Mouse (Mus musculus): ENCODE results near the gene Mlana. TPM values are rescaled to one million over a fixed set of nuclear protein-coding genes. Genes with fewer than 3 reads are reported as not detected.

Mlana gene
- total RNA-seq, 1 experiment, result 3.0 TPM

DNA sequence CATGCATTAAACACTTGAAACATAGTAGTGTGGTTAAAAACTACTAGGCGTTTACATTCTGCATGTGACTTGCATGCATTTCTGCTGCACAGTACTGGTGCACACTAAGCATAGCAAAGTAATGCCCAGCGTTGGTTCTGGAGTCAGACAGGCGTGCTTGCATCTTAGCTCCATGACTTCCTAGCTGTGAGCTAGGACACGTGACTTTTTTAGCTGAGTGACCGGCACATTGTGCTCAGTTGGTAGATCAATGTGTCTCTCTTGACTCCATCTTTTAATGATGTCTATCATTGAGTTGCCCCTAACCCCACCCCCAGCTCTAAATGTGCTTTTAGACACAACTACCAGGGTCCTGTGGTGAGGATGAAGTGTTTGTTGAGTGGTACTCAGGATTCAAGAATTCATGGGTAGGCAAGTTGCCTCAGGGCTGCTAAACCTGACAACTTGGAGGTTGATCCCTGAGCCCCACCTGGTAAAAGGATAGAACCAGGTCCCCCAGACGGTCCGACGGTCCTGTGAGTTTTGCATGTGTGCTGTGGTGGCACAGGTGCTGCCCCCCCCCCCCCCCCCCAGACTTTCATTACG lies 9.8 kb downstream of the Mlana start:
- DNase-seq (ENCODE audit: low read depth, low spot score), result no peak
- H3K4me1 ChIP-seq (ENCODE audit: control insufficient read depth in 2 of 2, insufficient read depth in 2 of 2, low read length in 2 of 2, poor library complexity in 1 of 2), result peaks cover 4 to 10% of the 10 kb centered on the region in 2 experiments; a peak in 2 of 4 replicates
- in situ Hi-C loops (cut with MboI; ENCODE audit: low sequenced_read_pairs in 2 of 2, unreplicated experiment in 2 of 2), result no loop called here
- no peaks in the 10 kb centered on the region for H3K9me3 ChIP-seq (ENCODE audit: control insufficient read depth, insufficient read depth, low read depth, low read length)
- H3K9ac ChIP-seq (ENCODE audit: insufficient read depth, low read depth, low read length, poor library complexity, severe bottlenecking), result no peak overlapping the region
- no peak overlapping the region for H3K27ac ChIP-seq (ENCODE audit: insufficient read depth, low read depth, low read length, poor library complexity, severe bottlenecking)
- H3K36me3 ChIP-seq (ENCODE audit: control insufficient read depth, insufficient read depth, low read length, poor library complexity, severe bottlenecking), result no peaks in the 10 kb centered on the region
- H3K4me3 ChIP-seq (ENCODE audit: insufficient read depth in 1 of 2, low read depth in 1 of 2, low read length in 2 of 2, poor library complexity in 1 of 2, severe bottlenecking in 1 of 2), result no peak overlapping the region
- no peak for TF ChIP-seq ZNF384 (IDR thresholded peaks at IDR 0.05; ENCODE audit: low read depth, low read length)
- TF ChIP-seq HCFC1 (IDR thresholded peaks at IDR 0.05; ENCODE audit: borderline replicate concordance, insufficient read depth, low read length), result no peak
- TF ChIP-seq MAFK (IDR thresholded peaks at IDR 0.05; ENCODE audit: insufficient read depth, low read depth, low read length), result no peak
- TF ChIP-seq ZC3H11A (IDR thresholded peaks at IDR 0.05; ENCODE audit: borderline replicate concordance, low read depth, low read length), result no peak
- TF ChIP-seq CHD2 (IDR thresholded peaks at IDR 0.05; ENCODE audit: low read depth, low read length), result no peak

DNA sequence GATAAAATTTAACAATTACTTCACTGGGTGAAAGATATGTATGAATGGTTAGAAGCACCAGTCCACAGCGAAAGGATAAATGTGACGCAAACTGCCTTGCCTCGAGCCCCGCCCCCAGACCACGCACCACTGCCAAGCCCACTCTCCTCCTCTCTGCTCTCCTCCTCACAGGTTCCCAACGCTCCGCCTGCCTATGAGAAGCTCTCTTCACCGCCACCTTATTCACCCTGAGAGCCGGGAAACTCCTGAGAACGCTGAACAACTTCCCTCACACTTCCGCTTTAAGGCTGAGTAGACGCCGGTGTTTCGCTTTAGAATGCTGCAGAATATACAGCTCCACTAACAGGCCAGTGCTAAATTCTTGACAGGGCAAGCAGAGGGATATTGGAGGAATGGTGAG lies 10.4 kb downstream of the Mlana start:
- Histone ChIP-seq H3K4me1 (ENCODE audit: control insufficient read depth in 2 of 2, insufficient read depth in 2 of 2, low read length in 2 of 2, poor library complexity in 1 of 2) (peaks cover 4 to 10% of the 10 kb centered on the region in 2 experiments; a peak in 2 of 4 replicates), H3K36me3 (ENCODE audit: control insufficient read depth, insufficient read depth, low read length, poor library complexity, severe bottlenecking) (no peaks in the 10 kb centered on the region), H3K27ac (ENCODE audit: insufficient read depth, low read depth, low read length, poor library complexity, severe bottlenecking) (no peak overlapping the region), H3K9ac (ENCODE audit: insufficient read depth, low read depth, low read length, poor library complexity, severe bottlenecking) (no peak overlapping the region), H3K9me3 (ENCODE audit: control insufficient read depth, insufficient read depth, low read depth, low read length) (no peaks in the 10 kb centered on the region), H3K4me3 (ENCODE audit: insufficient read depth in 1 of 2, low read depth in 1 of 2, low read length in 2 of 2, poor library complexity in 1 of 2, severe bottlenecking in 1 of 2) (no peak overlapping the region)
- in situ Hi-C loops (cut with MboI; ENCODE audit: low sequenced_read_pairs in 2 of 2, unreplicated experiment in 2 of 2), result no loop called here
- DNase-seq (ENCODE audit: low read depth, low spot score), result no peak
- TF ChIP-seq ZC3H11A (IDR thresholded peaks at IDR 0.05; ENCODE audit: borderline replicate concordance, low read depth, low read length), result no peak
- no peak for TF ChIP-seq HCFC1 (IDR thresholded peaks at IDR 0.05; ENCODE audit: borderline replicate concordance, insufficient read depth, low read length)
- TF ChIP-seq CHD2 (IDR thresholded peaks at IDR 0.05; ENCODE audit: low read depth, low read length), result no peak
- TF ChIP-seq ZNF384 (IDR thresholded peaks at IDR 0.05; ENCODE audit: low read depth, low read length), result no peak
- no peak for TF ChIP-seq MAFK (IDR thresholded peaks at IDR 0.05; ENCODE audit: insufficient read depth, low read depth, low read length)

DNA sequence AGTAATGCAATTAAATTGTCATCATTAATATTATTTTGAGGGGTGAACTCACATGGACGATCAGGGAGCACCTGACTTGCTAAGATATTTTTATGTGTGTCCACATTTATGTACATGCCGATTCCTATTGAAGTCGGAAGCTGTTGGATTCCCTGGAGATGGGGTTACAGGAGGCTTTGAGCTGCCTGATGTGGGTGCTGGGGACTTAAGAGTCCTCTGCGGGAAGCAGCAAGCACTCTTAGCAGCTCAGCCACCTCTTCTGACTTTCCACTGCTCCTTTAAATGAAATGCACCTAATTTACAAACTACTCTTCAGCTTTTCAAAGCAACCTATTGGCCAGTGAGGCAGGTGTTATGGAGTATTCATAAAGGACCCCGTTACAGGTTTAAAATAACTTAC lies 10.8 kb downstream of the Mlana start:
- no peak overlapping the region for H3K27ac ChIP-seq (ENCODE audit: insufficient read depth, low read depth, low read length, poor library complexity, severe bottlenecking)
- H3K36me3 ChIP-seq (ENCODE audit: control insufficient read depth, insufficient read depth, low read length, poor library complexity, severe bottlenecking), result no peaks in the 10 kb centered on the region
- H3K4me3 ChIP-seq (ENCODE audit: insufficient read depth in 1 of 2, low read depth in 1 of 2, low read length in 2 of 2, poor library complexity in 1 of 2, severe bottlenecking in 1 of 2), result no peak overlapping the region
- H3K4me1 ChIP-seq (ENCODE audit: control insufficient read depth in 2 of 2, insufficient read depth in 2 of 2, low read length in 2 of 2, poor library complexity in 1 of 2), result peaks cover 3 to 8% of the 10 kb centered on the region in 2 experiments; a peak in 2 of 4 replicates
- in situ Hi-C loops (cut with MboI; ENCODE audit: low sequenced_read_pairs in 2 of 2, unreplicated experiment in 2 of 2), result no loop called here
- DNase-seq (ENCODE audit: low read depth, low spot score), result no peak
- TF ChIP-seq ZNF384 (IDR thresholded peaks at IDR 0.05; ENCODE audit: low read depth, low read length) (no peak), HCFC1 (IDR thresholded peaks at IDR 0.05; ENCODE audit: borderline replicate concordance, insufficient read depth, low read length) (no peak), MAFK (IDR thresholded peaks at IDR 0.05; ENCODE audit: insufficient read depth, low read depth, low read length) (no peak), CHD2 (IDR thresholded peaks at IDR 0.05; ENCODE audit: low read depth, low read length) (no peak), ZC3H11A (IDR thresholded peaks at IDR 0.05; ENCODE audit: borderline replicate concordance, low read depth, low read length) (no peak)
- H3K9me3 ChIP-seq (ENCODE audit: control insufficient read depth, insufficient read depth, low read depth, low read length), result no peaks in the 10 kb centered on the region
- no peak overlapping the region for H3K9ac ChIP-seq (ENCODE audit: insufficient read depth, low read depth, low read length, poor library complexity, severe bottlenecking)

DNA sequence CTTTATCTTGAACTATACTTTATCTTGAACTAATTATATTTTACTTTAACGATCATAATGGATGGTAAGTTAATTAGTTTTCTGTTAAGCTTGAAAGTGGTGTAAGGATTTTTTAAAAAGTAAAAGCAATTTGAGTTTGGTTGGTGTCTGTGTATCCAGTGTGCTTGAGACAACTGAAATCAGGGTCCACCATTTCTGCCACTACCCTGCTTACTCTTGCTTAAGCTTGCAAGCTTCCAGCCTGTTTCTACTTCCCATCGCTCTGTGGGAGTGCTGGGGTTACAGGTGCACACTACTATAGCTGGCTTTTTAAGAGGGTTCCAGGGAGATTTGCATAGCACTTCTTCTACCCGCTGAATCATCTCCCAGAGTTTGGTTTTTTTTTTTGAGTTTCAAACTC lies 11.8 kb downstream of the Mlana start:
- Histone ChIP-seq H3K4me1 (ENCODE audit: control insufficient read depth in 2 of 2, insufficient read depth in 2 of 2, low read length in 2 of 2, poor library complexity in 1 of 2) (peaks cover 0 to 4% of the 10 kb centered on the region in 2 experiments; a peak in 1 of 4 replicates), H3K4me3 (ENCODE audit: insufficient read depth in 1 of 2, low read depth in 1 of 2, low read length in 2 of 2, poor library complexity in 1 of 2, severe bottlenecking in 1 of 2) (no peak overlapping the region), H3K36me3 (ENCODE audit: control insufficient read depth, insufficient read depth, low read length, poor library complexity, severe bottlenecking) (no peaks in the 10 kb centered on the region), H3K9ac (ENCODE audit: insufficient read depth, low read depth, low read length, poor library complexity, severe bottlenecking) (no peak overlapping the region), H3K27ac (ENCODE audit: insufficient read depth, low read depth, low read length, poor library complexity, severe bottlenecking) (no peak overlapping the region), H3K9me3 (ENCODE audit: control insufficient read depth, insufficient read depth, low read depth, low read length) (no peaks in the 10 kb centered on the region)
- TF ChIP-seq CHD2 (IDR thresholded peaks at IDR 0.05; ENCODE audit: low read depth, low read length) (no peak), HCFC1 (IDR thresholded peaks at IDR 0.05; ENCODE audit: borderline replicate concordance, insufficient read depth, low read length) (no peak), ZNF384 (IDR thresholded peaks at IDR 0.05; ENCODE audit: low read depth, low read length) (no peak), ZC3H11A (IDR thresholded peaks at IDR 0.05; ENCODE audit: borderline replicate concordance, low read depth, low read length) (no peak), MAFK (IDR thresholded peaks at IDR 0.05; ENCODE audit: insufficient read depth, low read depth, low read length) (no peak)
- no peak for DNase-seq (ENCODE audit: low read depth, low spot score)
- in situ Hi-C loops (cut with MboI; ENCODE audit: low sequenced_read_pairs in 2 of 2, unreplicated experiment in 2 of 2), result no loop called here
